Mouse (Mus musculus) embryonic facial prominence, embryonic 14.5 days (tissue): Measurements from ENCODE around the gene Txn1. TPM values are rescaled to one million over a fixed set of nuclear protein-coding genes. Genes with fewer than 3 reads are reported as not detected.
A peak's percentile ranks its signal among the peaks of the same experiment; 100 is the strongest.

Experiments
- ATAC-seq: fragments of 200-750 bp; cut with Nextera tagmentation; 2 replicates; pipeline ENCODE4 v1.8.0; 2017; ENCODE audit warnings: low read depth, moderate number of reproducible peaks, moderate TSS enrichment
- DNase-seq: peaks from one replicate; pipeline ENCODE4 v3.0.0-alpha.2; 2015; ENCODE audit warnings: low spot score
- H3K27ac ChIP-seq: fragments of 300-500 bp; sonication (generic); replicated peaks from 2 replicates; pipeline ENCODE4 v1.5.1; 2014; ENCODE audit warnings: low read depth, mild to moderate bottlenecking, low read length, moderate library complexity
- H3K27me3 ChIP-seq: fragments of 300-500 bp; sonication (generic); replicated peaks from 2 replicates; pipeline ENCODE4 v1.6.1; 2014; ENCODE audit warnings: low read length; ENCODE audit not compliant: control insufficient read depth, insufficient read depth
- H3K36me3 ChIP-seq: fragments of 300-500 bp; sonication (generic); 2 replicates; pipeline ENCODE4 v1.6.1; 2014; ENCODE audit warnings: low read length, mixed read lengths; ENCODE audit not compliant: control insufficient read depth, insufficient read depth
- H3K4me1 ChIP-seq: fragments of 300-500 bp; sonication (generic); 2 replicates; pipeline ENCODE4 v1.6.1; 2014; ENCODE audit warnings: antibody characterized with exemption, low read length; ENCODE audit not compliant: control insufficient read depth, insufficient read depth
- H3K4me2 ChIP-seq: fragments of 300-500 bp; sonication (generic); 2 replicates; pipeline ENCODE4 v1.6.1; 2014; ENCODE audit warnings: low read depth, mild to moderate bottlenecking, low read length, moderate library complexity, mixed read lengths
- H3K4me3 ChIP-seq: fragments of 300-500 bp; sonication (generic); 2 replicates; pipeline ENCODE4 v1.5.1; 2014; ENCODE audit warnings: low read depth, mild to moderate bottlenecking, low read length
- H3K9ac ChIP-seq: fragments of 300-500 bp; sonication (generic); 2 replicates; pipeline ENCODE4 v1.6.1; 2014; ENCODE audit warnings: low read depth, mild to moderate bottlenecking, low read length, moderate library complexity, mixed read lengths
- H3K9me3 ChIP-seq: fragments of 300-500 bp; sonication (generic); 2 replicates; pipeline ENCODE4 v1.6.1; 2016; ENCODE audit warnings: low read length; ENCODE audit not compliant: control insufficient read depth
- WGBS: fragments of 180-500 bp; shearing (Covaris S2); extraction: QIAGEN DNeasy Blood & Tissue Kit; methylation state at CpG from one replicate; pipeline ENCODE4 v1.1.7; 2014; 5-methylcytosine and 5-hydroxymethylcytosine counted together
- polyA plus RNA-seq: library from polyadenylated mRNA; unstranded; fragments of >200 nt; fragmentation: Nextera tagmentation; extraction: Ambion mirVana; gene quantifications from 2 replicates; pipeline ENCODE4 v1.2.1, GENCODE M21; 2014

The Txn1 gene
- polyA plus RNA-seq, 1 experiment from 2014 or later, result 373 TPM

- H3K4me1 ChIP-seq, result peaks cover 2% of the 10 kb centered on the region; the same call in 1 of the 2 replicates
- no peak overlapping the region for H3K4me3 ChIP-seq
- H3K27me3 ChIP-seq, result no peaks in the 10 kb centered on the region
- H3K9ac ChIP-seq, result no peak overlapping the region
- peak; percentile 63 for DNase-seq
- H3K36me3 ChIP-seq, result no peaks in the 10 kb centered on the region
- no peaks in the 10 kb centered on the region for H3K9me3 ChIP-seq
- ATAC-seq, result no peak; the same call in 1 of the 2 replicates
- no peak overlapping the region for H3K27ac ChIP-seq
- H3K4me2 ChIP-seq, result no peak overlapping the region
- WGBS, result 15% methylated on average over 4 of the region's 4 CpGs
Measured at GRCm38 (mm10) chr4:57901210-57901609, 55.0 kb downstream of the Txn1 start.

- DNase-seq, result no peak
- Histone ChIP-seq H3K9me3 (no peaks in the 10 kb centered on the region), H3K36me3 (peaks cover 7% of the 10 kb centered on the region; the same call in 1 of the 2 replicates), H3K27me3 (no peaks in the 10 kb centered on the region), H3K4me1 (peaks cover 10% of the 10 kb centered on the region; the same call in 1 of the 2 replicates), H3K4me3 (no peak overlapping the region), H3K27ac (no peak overlapping the region), H3K4me2 (no peak overlapping the region), H3K9ac (no peak overlapping the region)
- WGBS, result 70% methylated on average over 3 of the region's 3 CpGs
- no peak for ATAC-seq
Measured at GRCm38 (mm10) chr4:57896631-57897030, 59.6 kb downstream of the Txn1 start.

GRCm38 (mm10) chr4:57895902-57896301, 60.3 kb downstream of the Txn1 start:
- H3K27ac ChIP-seq, result peak overlapping the region; percentile 13; the same call in 1 of the 2 replicates
- H3K4me2 ChIP-seq, result no peak overlapping the region
- 49% methylated on average over 6 of the region's 6 CpGs for WGBS
- H3K9me3 ChIP-seq, result no peaks in the 10 kb centered on the region
- H3K9ac ChIP-seq, result no peak overlapping the region
- ATAC-seq, result no peak
- H3K4me3 ChIP-seq, result no peak overlapping the region
- no peaks in the 10 kb centered on the region for H3K27me3 ChIP-seq
- peaks cover 14% of the 10 kb centered on the region; the same call in 1 of the 2 replicates for H3K4me1 ChIP-seq
- no peak for DNase-seq
- peaks cover 7% of the 10 kb centered on the region; the same call in 1 of the 2 replicates for H3K36me3 ChIP-seq

GRCm38 (mm10) chr4:57895140-57895539, 61.1 kb downstream of the Txn1 start:
- Histone ChIP-seq H3K27ac (0 out of 2 replicates have a peak overlapping the region, but pooled peaks have one; percentile 13), H3K9ac (no peak overlapping the region), H3K4me1 (peaks cover 14% of the 10 kb centered on the region; the same call in 1 of the 2 replicates), H3K9me3 (no peaks in the 10 kb centered on the region), H3K27me3 (no peaks in the 10 kb centered on the region), H3K4me3 (no peak overlapping the region), H3K36me3 (peaks cover 7% of the 10 kb centered on the region; the same call in 1 of the 2 replicates), H3K4me2 (no peak overlapping the region)
- WGBS, result 46% methylated on average over 5 of the region's 5 CpGs
- ATAC-seq (peak; percentile 78), DNase-seq (peak; percentile 30)

Other genes starting within 250 kb of the Txn1 start
- gene Akap2, start 238.8 kb downstream of the Txn1 start, polyA plus RNA-seq, result 24.9 and 28.5 TPM in 2 replicates
- gene D630039A03Rik, start 40.1 kb downstream of the Txn1 start, polyA plus RNA-seq, result 0.19 and 0.42 TPM in 2 replicates
- not detected in 2 replicates for gene Txndc8, start 52.7 kb upstream of the Txn1 start, polyA plus RNA-seq